Mouse (Mus musculus) CH12.LX (cell line): ENCODE data around the gene Tmem233. TPM values are rescaled to one million over a fixed set of nuclear protein-coding genes. Genes with fewer than 3 reads are reported as not detected.

ENCODE experiments used
- DNase-seq: peaks from one replicate; pipeline ENCODE4 v3.0.0-alpha.2; 2013; ENCODE audit errors: extremely low read depth
- H3K27ac ChIP-seq: 2 replicates; pipeline ENCODE4 v1.5.1; 2012; ENCODE audit warnings: low read depth, mild to moderate bottlenecking, control low read depth, moderate library complexity; ENCODE audit not compliant: insufficient read depth
- H3K27me3 ChIP-seq: replicated peaks from 2 replicates; pipeline ENCODE3; 2012; ENCODE audit warnings: inconsistent platforms
- H3K36me3 ChIP-seq, 2 experiments: replicated peaks in 1 of 2; 2 replicates each; pipeline versions ENCODE3 to v1.6.1; 2012; ENCODE audit warnings: inconsistent platforms in 1 of 2, low read length in 1 of 2, mild to moderate bottlenecking in 1 of 2, mixed read lengths in 1 of 2, moderate library complexity in 1 of 2; ENCODE audit not compliant: control insufficient read depth in 1 of 2, insufficient read depth in 1 of 2
- H3K4me1 ChIP-seq, 2 experiments: 2 replicates each; pipeline ENCODE4 v1.6.1; 2012; ENCODE audit warnings: inconsistent platforms in 1 of 2, moderate library complexity in 1 of 2; ENCODE audit not compliant: insufficient read depth in 2 of 2, control insufficient read depth in 1 of 2
- H3K4me2 ChIP-seq: 2 replicates; pipeline ENCODE4 v1.6.1; 2012; ENCODE audit warnings: low read depth, mild to moderate bottlenecking, control low read depth; ENCODE audit not compliant: poor library complexity, insufficient read depth, severe bottlenecking
- H3K4me3 ChIP-seq, 3 experiments: fragments of 150-350 bp in 1 of 3; sonication (generic) in 1 of 3; replicated peaks in 1 of 3; 2 replicates each; pipeline versions ENCODE3 to v1.5.1; 2011 to 2012; ENCODE audit warnings: low read depth in 2 of 3, low read length in 2 of 3, mild to moderate bottlenecking in 2 of 3, moderate library complexity in 2 of 3, control low read depth in 1 of 3, improper control_type of control experiment in 1 of 3, inconsistent platforms in 1 of 3, mixed read lengths in 1 of 3; ENCODE audit not compliant: poor library complexity in 1 of 3
- H3K79me2 ChIP-seq: replicated peaks from 2 replicates; pipeline ENCODE4 v1.6.1; 2012; ENCODE audit warnings: mild to moderate bottlenecking, moderate library complexity; ENCODE audit not compliant: control insufficient read depth, poor library complexity, insufficient read depth, severe bottlenecking; ENCODE audit errors: extremely low read depth
- H3K9ac ChIP-seq: 2 replicates; pipeline ENCODE4 v1.6.1; 2012; ENCODE audit warnings: low read depth, mild to moderate bottlenecking, control low read depth, moderate library complexity; ENCODE audit not compliant: insufficient read depth
- H3K9me3 ChIP-seq: replicated peaks from 2 replicates; pipeline ENCODE3; 2012; ENCODE audit warnings: low read length, inconsistent platforms, mixed read lengths
- BHLHE40 ChIP-seq: IDR thresholded peaks from 2 replicates; pipeline ENCODE4 v1.6.1; 2011; ENCODE audit warnings: mild to moderate bottlenecking, low read depth, low read length, improper control_type of control experiment
- CTCF ChIP-seq, 2 experiments: IDR thresholded peaks in 1 of 2; conservative IDR thresholded peaks in 1 of 2; 2 replicates each; pipeline ENCODE4 v1.5.1; 2011 to 2012; ENCODE audit warnings: low read depth in 2 of 2, low read length in 2 of 2, improper control_type of control experiment in 1 of 2, inconsistent platforms in 1 of 2, mild to moderate bottlenecking in 1 of 2, moderate library complexity in 1 of 2
- EP300 ChIP-seq: IDR thresholded peaks from 2 replicates; pipeline ENCODE4 v1.6.1; 2011; ENCODE audit warnings: low read length, improper control_type of control experiment
- ETS1 ChIP-seq: conservative IDR thresholded peaks from 2 replicates; pipeline ENCODE4 v1.6.1; 2012; ENCODE audit warnings: low read depth, mild to moderate bottlenecking, inconsistent platforms, low read length, improper control_type of control experiment, moderate library complexity
- GABPA ChIP-seq: IDR thresholded peaks from 2 replicates; pipeline ENCODE4 v1.6.1; 2012; ENCODE audit warnings: low read depth, low read length, improper control_type of control experiment, inconsistent platforms; ENCODE audit not compliant: insufficient replicate concordance
- IRF4 ChIP-seq: IDR thresholded peaks from 2 replicates; pipeline ENCODE4 v1.6.1; 2014; ENCODE audit warnings: low read depth, mild to moderate bottlenecking, inconsistent platforms, low read length, improper control_type of control experiment
- JUN ChIP-seq: IDR thresholded peaks from 2 replicates; pipeline ENCODE4 v1.6.1; 2011; ENCODE audit warnings: low read depth, mild to moderate bottlenecking, low read length, improper control_type of control experiment, moderate library complexity; ENCODE audit not compliant: insufficient read depth
- JUND ChIP-seq: conservative IDR thresholded peaks from 2 replicates; pipeline ENCODE4 v1.6.1; 2011; ENCODE audit warnings: low read depth, low read length, improper control_type of control experiment
- KAT2A ChIP-seq: IDR thresholded peaks from 2 replicates; pipeline ENCODE4 v1.6.1; 2012; ENCODE audit warnings: low read length, improper control_type of control experiment, inconsistent platforms; ENCODE audit not compliant: insufficient replicate concordance
- MAX ChIP-seq: IDR thresholded peaks from 2 replicates; pipeline ENCODE4 v1.6.1; 2011; ENCODE audit warnings: low read length, improper control_type of control experiment
- MEF2A ChIP-seq: IDR thresholded peaks from 2 replicates; pipeline ENCODE4 v1.6.1; 2014; ENCODE audit warnings: low read depth, mild to moderate bottlenecking, inconsistent platforms, low read length, improper control_type of control experiment, borderline replicate concordance
- MXI1 ChIP-seq: IDR thresholded peaks from 2 replicates; pipeline ENCODE4 v1.6.1; 2011; ENCODE audit warnings: mild to moderate bottlenecking, low read depth, low read length, improper control_type of control experiment
- MYC ChIP-seq: IDR thresholded peaks from 2 replicates; pipeline ENCODE4 v1.6.1; 2011; ENCODE audit warnings: low read depth, mild to moderate bottlenecking, improper control_type of control experiment, low read length
- NELFE ChIP-seq: IDR thresholded peaks from 2 replicates; pipeline ENCODE4 v1.6.1; 2011; ENCODE audit warnings: low read depth, low read length, improper control_type of control experiment
- POLR2AphosphoS2 ChIP-seq: IDR thresholded peaks from 2 replicates; pipeline ENCODE4 v1.6.1; 2011; ENCODE audit warnings: low read depth, low read length, improper control_type of control experiment
- RAD21 ChIP-seq: IDR thresholded peaks from 2 replicates; pipeline ENCODE4 v1.6.1; 2011; ENCODE audit warnings: low read depth, mild to moderate bottlenecking, low read length, improper control_type of control experiment, moderate library complexity
- SIN3A ChIP-seq: IDR thresholded peaks from 2 replicates; pipeline ENCODE4 v1.6.1; 2012; ENCODE audit warnings: low read length, improper control_type of control experiment, inconsistent platforms
- SMC3 ChIP-seq: IDR thresholded peaks from 2 replicates; pipeline ENCODE4 v1.6.1; 2011; ENCODE audit warnings: low read depth, low read length, improper control_type of control experiment
- TBP ChIP-seq: conservative IDR thresholded peaks from 2 replicates; pipeline ENCODE4 v1.6.1; 2011; ENCODE audit warnings: low read depth, low read length, improper control_type of control experiment
- UBTF ChIP-seq: IDR thresholded peaks from 2 replicates; pipeline ENCODE4 v1.6.1; 2012; ENCODE audit warnings: low read depth, mild to moderate bottlenecking, inconsistent platforms, low read length, improper control_type of control experiment, moderate library complexity
- USF1 ChIP-seq: IDR thresholded peaks from 2 replicates; pipeline ENCODE4 v1.6.1; 2014; ENCODE audit warnings: low read depth, mild to moderate bottlenecking, inconsistent platforms, low read length, improper control_type of control experiment
- ZKSCAN1 ChIP-seq: IDR thresholded peaks from 2 replicates; pipeline ENCODE4 v1.6.1; 2012; ENCODE audit warnings: low read depth, inconsistent platforms, low read length, improper control_type of control experiment, borderline replicate concordance
- dilution Hi-C: fragments of 300-500 bp; cut with MboI; formaldehyde crosslinking; loops from 2 replicates; pipeline ENCODE4 v1.14.3; 2020; ENCODE audit warnings: low sequenced_read_pairs; ENCODE audit not compliant: extremely low pct_unique_long_range_greater_than_20kb, extremely low pct_ligation_motif_present
- in situ Hi-C: fragments of 300-500 bp; cut with MboI; formaldehyde crosslinking; loops from 3 replicates; pipeline ENCODE4 v1.14.3; 2019; ENCODE audit warnings: low sequenced_read_pairs, low pct_ligation_motif_present, low pct_unique_long_range_greater_than_20kb, mixed read lengths
- polyA plus RNA-seq: library from polyadenylated mRNA; unstranded; fragments of >175 nt; gene quantifications from 2 replicates; pipeline ENCODE4 v1.2.1, GENCODE M21; 2012; ENCODE audit warnings: low read depth; ENCODE audit not compliant: insufficient read length
- total RNA-seq, 2 experiments: library from RNA; depleted of rRNA; stranded (reverse); fragments of 300-350 nt in 1 of 2; fragments of >200 nt in 1 of 2; gene quantifications; 2 replicates each; pipeline ENCODE4 v1.2.3; 2012 to 2014

The Tmem233 gene
- total and polyA plus RNA-seq, 3 experiments, result not detected

GRCm38 (mm10) chr5:116052826-116053225 lies 30.2 kb downstream of the Tmem233 start:
- no peak overlapping the region for H3K4me2 ChIP-seq
- no peak for TF ChIP-seq ETS1
- no peak for TF ChIP-seq BHLHE40
- no peak for TF ChIP-seq SIN3A
- TF ChIP-seq MYC, result no peak
- no peak for TF ChIP-seq CTCF (conservative IDR thresholded peaks at IDR 0.05 in 1 of 2, IDR thresholded peaks at IDR 0.05 in 1 of 2; ENCODE audit: low read depth in 2 of 2, low read length in 2 of 2)
- no peak for TF ChIP-seq ZKSCAN1
- no peak for TF ChIP-seq EP300
- TF ChIP-seq GABPA, result no peak
- no peak for TF ChIP-seq IRF4
- TF ChIP-seq RAD21, result no peak
- TF ChIP-seq POLR2AphosphoS2, result no peak
- TF ChIP-seq USF1, result no peak
- TF ChIP-seq KAT2A, result no peak
- no peaks in the 10 kb centered on the region for H3K36me3 ChIP-seq
- dilution Hi-C loops (no loop called here), in situ Hi-C loops (no loop called here)
- peaks cover 66% of the 10 kb centered on the region for H3K9me3 ChIP-seq
- no peak overlapping the region for H3K27ac ChIP-seq
- H3K4me3 ChIP-seq, result no peak overlapping the region
- no peaks in the 10 kb centered on the region for H3K27me3 ChIP-seq
- H3K79me2 ChIP-seq, result no peaks in the 10 kb centered on the region
- no peak overlapping the region for H3K9ac ChIP-seq
- no peak for DNase-seq
- H3K4me1 ChIP-seq, result no peaks in the 10 kb centered on the region

GRCm38 (mm10) chr5:116052171-116052570 lies 30.9 kb downstream of the Tmem233 start:
- dilution Hi-C loops (no loop called here), in situ Hi-C loops (no loop called here)
- H3K9ac ChIP-seq, result no peak overlapping the region
- H3K27me3 ChIP-seq, result no peaks in the 10 kb centered on the region
- DNase-seq, result no peak
- no peaks in the 10 kb centered on the region for H3K79me2 ChIP-seq
- H3K4me3 ChIP-seq, result no peak overlapping the region
- H3K4me2 ChIP-seq, result no peak overlapping the region
- peaks cover 67% of the 10 kb centered on the region for H3K9me3 ChIP-seq
- TF ChIP-seq GABPA, result no peak
- no peak for TF ChIP-seq MEF2A
- TF ChIP-seq UBTF, result no peak
- TF ChIP-seq TBP, result no peak
- TF ChIP-seq MXI1, result no peak
- no peak for TF ChIP-seq MAX
- no peak for TF ChIP-seq NELFE
- TF ChIP-seq JUND, result no peak
- TF ChIP-seq SMC3, result no peak
- no peak for TF ChIP-seq KAT2A
- no peak for TF ChIP-seq JUN
- no peak for TF ChIP-seq IRF4
- H3K36me3 ChIP-seq, result no peaks in the 10 kb centered on the region
- no peak overlapping the region for H3K27ac ChIP-seq
- H3K4me1 ChIP-seq, result no peaks in the 10 kb centered on the region
